Mouse (Mus musculus): ENCODE results near the gene Trib3.
A peak's percentile ranks its signal among the peaks of the same experiment; 100 is the strongest.
"Not testable (repeated sequence)": the region's sequence is repeated elsewhere in the genome, so short reads cannot be mapped to it uniquely, and the experiment has no call there.

Gene Trib3

DNA sequence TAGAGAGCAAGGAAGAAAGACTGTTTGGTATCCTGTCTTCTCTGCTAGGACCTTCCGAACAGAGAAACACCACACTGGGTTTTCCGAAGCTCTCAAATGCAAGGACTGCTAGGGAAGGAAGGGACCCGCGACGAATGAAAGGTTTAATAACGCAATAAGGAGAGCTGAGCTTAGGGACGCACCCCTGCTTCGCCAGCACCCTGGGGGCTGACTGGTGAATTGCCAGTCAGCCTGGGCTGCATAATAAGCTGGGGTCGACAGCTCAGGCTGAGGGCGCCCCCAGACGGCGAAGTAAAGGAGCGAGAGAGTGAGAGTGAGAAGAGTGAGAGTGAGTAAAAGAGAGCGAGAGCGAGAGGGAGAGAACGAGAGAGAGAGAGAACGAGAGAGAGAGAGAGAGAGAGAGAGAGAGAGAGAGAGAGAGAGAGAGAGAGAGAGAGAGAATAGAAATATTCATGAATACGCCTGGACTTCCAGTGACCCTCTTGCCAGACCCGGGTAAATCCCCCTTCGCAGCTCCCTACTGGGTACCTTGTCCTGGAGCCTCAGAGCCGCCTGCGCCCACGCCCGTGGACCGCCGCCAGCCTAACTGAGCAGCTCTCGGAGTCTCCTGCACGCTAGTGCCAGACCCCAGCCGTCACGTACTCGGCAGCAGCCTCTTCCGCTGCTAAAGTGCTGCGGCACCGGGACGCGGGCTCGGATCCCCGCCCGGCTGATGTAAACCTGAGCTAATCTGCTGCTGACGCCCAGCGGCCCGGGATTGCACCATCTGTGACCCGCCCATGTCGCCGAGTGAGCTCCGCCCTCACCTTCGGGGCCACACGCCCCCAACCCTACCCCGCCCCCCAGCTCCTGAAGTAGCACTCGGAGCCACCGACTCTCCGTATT is at the start of gene Trib3:
TSS of gene Trib3 (minus strand) at position 704 of the 885 bp plus-strand sequence.
- peak; percentile 52 to 62 for DNase-seq (ENCODE audit: low spot score in 2 of 2)

DNA sequence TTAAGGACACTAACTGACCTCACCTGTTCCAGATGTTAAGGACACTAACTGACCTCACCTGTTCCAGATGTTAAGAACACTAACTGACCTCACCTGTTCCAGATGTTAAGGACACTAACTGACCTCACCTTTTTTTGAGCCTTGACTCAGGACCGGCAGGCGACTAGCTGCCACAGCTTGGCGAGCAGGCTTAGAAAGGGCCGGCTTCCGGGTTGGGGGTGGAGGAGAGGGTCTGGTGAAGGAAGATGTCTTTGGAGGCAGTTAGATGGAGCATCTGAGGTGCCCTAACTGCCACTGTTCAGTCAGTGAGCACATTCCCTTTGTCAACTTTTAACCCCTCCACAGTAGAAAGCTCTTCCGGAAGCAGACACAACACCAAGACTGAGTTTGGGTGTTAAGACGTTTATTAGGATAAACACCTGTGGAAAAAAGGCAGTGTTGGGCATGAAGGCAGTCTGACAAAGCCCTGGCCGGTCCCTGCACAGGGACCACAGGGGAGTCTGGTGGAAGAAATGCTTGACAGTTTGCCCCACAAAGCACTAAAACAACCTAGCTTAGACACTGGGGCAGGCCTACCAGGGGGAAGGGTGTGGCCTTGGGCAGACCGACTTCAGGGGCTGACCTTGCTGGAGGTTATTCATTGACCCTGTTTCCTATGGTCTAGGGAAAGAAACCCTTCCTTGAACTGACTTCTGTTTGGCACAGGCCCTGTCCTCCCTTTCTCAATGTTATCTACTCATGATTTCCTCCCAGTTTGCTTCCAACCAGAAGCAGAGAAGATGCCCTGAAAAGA is 49.6 kb upstream of the Trib3 start:
- no peak for DNase-seq (ENCODE audit: low spot score in 2 of 2)

DNA sequence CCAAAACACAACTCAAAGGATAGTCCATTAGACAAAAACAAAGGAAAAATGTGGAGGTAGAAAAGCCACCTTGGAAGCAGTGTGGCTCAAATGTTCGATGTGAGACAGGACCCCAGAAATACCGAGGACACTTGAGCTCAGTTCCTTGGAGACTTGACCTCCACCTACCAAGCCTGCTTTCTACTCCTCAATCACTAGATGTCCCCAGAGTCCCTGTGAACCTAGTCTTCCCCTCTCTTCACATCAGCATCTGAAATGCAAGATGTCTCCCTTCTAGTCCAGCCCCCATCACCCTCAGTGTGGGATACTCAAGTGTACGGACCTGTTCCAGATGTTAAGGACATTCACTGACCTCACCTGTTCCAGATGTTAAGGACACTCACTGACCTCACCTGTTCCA is 49.0 kb upstream of the Trib3 start:
- no peak for DNase-seq (ENCODE audit: low spot score in 2 of 2)

DNA sequence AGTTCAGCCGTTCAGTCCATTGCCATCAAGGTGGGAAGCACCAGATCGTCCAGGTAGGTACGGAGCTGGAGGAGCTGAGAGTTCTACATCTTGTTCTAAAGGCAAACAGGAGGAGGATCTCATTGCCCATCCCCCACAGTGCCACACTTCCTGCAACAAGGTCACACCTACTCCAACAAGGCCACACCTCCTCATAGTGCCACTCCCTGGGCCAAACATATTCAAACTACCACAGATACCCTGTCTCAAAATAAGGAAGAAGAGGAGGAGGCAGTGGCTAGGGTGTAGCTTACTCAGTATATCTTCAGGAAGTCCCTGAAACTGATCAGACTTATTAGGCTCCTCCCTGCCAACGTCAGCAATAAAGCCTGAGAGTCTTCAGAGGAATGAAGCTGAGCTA is 40.4 kb upstream of the Trib3 start:
- no peak for DNase-seq (ENCODE audit: low spot score in 2 of 2)

DNA sequence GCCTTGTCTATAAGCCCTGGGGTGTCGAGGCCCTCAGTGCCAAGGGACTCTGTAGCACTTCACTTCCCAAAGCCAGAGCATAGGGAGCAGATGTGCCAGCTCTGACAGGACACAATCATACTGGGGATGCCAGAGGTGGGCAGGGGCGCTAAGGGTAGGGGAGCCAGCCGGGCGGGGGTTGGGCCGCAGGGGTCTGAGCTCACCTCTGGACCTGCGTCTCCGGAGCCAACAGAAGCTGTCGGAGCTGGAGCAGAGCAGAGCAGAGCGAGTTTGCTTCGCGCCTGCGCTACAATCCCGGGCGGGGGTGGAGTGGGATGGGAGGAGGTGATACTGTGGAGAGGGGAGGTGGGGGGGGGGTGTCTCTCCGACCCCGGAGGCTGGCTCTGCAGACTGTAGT is 32.5 kb upstream of the Trib3 start, which contains the start of gene Nrsn2:
TSS of gene Nrsn2 (minus strand) at position 294 of the 397 bp plus-strand sequence.
- no peak for DNase-seq (ENCODE audit: low spot score in 2 of 2)

DNA sequence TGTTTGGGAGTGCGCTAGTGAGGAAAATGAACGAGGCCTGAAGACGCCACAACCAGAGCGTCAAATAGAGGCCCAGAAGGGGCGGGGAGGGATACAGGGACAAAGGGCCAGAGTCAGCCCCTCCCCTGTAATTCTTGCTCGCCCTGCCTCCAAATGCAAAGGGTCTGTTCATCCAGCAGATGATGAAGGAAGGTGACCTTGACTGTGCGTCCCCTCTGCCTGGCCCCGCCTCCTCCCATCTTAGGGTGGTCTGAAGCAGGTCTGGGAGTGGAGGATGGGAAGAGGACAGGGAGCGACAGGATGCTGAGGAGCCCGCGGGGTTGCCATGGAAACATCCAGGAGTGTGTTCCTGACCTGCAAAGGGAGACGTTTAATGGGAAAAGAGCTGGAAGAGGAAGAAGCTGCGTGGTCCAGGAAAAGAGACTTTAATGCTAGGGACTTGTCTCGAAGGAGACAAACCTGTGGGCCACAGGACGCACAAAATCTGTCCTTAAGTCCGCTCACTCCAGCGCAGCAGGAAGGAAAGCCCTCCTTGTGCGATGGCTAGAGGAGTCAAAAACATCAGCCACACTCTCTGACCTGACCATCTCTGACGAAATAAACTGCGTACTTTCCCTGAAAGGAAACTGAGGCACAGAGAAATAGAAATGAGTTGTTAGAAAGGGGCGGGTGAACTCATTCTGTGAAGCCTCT is 32.0 kb upstream of the Trib3 start:
- no peak for DNase-seq (ENCODE audit: low spot score in 2 of 2)

DNA sequence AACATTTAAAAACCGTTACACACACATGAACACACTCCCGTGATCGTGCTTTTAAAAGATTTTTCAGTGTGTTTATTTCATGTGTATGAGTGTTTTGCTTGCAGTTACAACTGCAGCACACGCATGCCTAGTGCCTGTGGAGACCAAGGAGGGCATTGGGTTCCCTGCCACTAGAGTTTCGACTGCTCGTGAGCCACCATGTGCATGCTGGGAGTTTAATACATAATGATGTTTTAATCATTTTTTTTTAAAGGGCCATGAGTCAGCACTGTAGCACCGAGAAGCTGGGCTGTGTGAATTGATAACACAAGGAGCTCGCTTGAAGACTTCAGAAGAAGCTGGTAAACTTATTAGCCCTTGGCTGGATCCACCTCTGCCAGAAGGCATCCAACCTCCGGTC is 29.7 kb upstream of the Trib3 start:
- DNase-seq (ENCODE audit: low spot score in 2 of 2), result no peak

DNA sequence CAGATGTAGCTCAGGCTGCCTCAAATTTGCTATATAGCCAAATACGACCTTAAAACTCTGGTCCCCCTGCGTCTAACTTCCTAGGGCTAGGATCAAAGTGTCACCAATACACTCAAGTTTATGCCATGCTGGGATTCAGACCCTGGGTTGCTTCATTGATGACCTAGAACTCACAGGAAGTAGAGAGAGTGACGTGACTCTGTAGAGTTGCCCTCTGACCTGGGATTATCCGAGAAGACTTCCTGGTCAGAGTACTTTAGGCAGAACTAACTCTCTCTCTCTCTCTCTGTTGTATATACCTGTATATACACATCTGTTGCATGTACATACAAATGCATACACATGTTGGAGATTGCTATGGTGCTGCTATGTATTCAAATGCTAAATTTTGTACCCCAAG is 28.8 kb upstream of the Trib3 start:
- no peak for DNase-seq (ENCODE audit: low spot score in 2 of 2)

DNA sequence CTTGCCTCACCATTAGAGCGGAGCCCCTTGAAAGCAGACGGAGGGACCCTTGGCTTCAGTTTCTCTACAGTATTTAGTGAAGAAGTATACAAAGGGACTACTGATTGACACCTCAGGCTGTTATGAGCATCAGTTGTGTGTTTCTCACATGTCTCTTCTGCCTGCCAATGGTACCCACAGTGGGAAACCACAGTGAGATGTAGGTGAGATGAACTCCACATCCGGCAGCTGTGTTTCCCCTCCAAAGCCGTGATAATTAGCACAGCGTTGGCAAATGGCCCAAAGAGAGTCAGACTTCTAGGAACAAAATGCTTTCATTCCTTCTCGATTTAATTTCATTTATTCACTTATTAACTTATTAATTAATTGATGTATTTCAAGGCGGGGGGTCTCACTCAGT is 28.3 kb upstream of the Trib3 start:
- DNase-seq (ENCODE audit: low spot score in 2 of 2), result no peak

DNA sequence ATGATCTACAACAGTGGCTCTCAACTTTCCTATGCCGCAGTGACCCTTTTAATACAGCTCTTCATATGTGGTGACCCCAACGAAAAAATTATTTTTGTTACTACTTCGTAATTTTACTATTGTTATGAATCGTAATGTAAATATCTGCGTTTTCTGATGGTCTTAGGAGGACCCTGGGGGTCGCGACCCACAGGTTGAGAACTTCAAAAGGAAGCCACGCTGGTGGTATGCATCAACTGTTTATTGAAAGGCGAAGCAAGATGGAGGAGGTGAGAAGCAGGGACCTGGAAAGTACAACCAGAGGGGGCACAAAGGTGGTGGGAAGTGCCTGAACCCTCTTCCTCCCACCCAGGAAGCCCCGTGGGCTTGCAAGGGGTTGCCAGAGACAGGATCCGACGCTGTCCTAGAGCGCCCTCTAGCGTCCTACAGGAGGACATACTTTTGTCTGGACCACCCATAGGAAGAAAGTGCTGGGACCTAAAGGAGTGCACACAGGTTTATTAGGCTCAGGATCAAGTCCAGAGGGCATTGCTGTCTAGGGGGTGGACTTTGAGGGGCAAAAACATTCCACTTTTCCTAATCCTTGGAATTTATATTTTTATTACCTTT is 24.8 kb upstream of the Trib3 start:
- no peak for DNase-seq (ENCODE audit: low spot score in 2 of 2)

DNA sequence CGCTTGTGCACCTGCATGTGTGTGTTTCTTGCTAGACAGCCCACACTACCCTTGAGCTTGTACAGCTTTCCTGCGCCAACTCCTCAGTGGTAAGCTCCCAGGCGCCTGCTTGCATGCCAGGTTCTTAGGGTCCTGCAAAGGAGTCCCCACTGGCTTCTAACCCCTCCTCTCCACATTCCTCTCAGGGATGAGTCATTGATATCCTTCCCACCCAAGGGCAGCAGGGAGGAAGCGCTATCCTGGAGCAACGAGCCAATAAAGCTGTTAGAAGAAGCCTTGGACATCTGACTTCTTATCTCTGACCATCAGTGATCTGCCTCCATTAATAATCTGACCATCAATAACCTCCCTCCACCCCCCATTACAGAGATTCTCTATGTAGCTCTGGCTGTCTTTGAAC is 24.1 kb upstream of the Trib3 start:
- DNase-seq (ENCODE audit: low spot score in 2 of 2), result no peak

DNA sequence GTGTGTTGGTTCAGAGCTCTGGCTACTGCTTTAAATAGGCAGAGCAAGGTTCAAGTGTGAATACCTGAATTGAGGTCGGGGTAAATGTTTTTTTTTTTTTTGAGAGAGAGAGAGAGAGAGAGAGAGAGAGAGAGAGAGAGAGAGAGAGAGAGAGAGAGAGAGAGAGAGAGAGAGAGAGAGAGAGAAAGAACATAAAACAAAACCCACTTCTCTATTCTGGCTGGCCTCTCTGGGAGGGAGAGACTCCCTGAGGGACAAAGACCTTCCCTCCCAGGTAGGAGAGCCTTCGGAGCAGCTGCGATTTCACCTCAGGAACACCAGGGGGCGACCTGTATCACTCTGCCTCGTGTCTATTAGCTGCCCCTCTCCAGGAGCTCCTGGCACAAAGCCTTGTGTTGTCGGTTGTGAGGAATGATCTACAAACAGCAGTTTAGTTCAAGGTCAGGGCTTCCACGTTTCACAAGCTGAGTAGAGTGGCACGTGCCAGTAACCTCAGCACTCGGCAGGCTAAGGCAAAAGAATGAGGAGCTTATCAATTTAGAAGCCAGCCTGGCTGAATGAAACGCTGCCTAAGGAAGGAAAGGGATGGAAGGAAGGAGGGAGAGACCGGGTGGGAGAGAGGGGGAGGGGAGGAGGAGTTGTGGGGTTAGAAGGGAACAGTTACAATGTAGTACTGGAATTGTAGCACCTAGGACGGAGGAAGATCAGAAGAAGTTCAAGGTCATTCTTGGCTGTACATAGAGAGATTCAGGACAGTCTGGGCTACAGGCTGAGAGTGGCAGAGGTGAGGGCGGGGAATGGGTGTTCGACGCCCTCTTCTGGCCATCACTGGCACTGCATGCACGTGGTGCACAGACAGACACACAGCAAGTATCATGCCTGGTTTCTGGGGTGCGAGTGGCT is 19.7 kb upstream of the Trib3 start:
- DNase-seq (ENCODE audit: low spot score in 2 of 2), result peak; percentile 39 to 63

DNA sequence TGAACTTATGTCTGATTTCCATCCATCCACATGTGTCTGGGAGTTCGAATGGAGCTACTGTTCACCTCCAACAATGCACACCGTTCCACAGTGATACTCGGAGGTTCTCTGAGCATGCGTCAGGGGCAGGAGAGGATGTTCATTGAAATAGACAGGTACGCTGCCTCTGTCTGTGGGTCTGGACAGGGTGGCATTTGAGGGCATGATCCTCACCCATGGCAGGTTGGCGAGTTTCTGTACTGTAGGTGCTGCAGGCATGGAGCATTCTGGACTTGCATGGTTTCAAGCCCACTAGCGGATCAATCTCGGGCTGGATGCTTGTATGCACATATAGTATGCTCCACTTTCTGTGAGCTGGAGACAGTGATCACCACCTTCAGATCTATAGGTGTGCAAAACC is 17.4 kb upstream of the Trib3 start:
- no peak for DNase-seq (ENCODE audit: low spot score in 2 of 2)

DNA sequence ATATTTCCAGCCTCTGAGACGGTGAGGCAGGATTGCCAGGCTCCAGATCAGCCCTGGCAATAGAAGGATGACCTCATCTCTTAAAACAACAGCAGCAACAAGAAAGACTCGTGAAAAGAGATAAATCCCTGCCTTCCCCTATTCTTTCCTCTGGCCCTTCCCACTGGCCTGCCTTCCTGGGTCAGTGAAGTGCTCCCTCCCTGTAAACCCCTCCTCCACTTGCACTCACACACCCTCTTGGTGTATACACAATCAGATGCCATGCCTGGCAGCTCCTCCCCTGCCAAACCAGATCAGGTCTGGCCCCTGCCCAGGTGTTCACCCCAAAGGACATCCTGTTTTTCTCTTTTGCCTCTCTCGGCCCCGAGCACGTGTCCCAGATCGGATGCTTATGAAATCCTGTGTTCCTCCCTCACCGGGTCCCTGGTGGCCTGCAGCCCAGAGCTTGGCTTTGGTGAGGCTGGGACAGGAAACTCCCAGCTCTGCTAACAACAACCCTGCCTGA is 16.5 kb upstream of the Trib3 start:
- no peak for DNase-seq (ENCODE audit: low spot score in 2 of 2)

DNA sequence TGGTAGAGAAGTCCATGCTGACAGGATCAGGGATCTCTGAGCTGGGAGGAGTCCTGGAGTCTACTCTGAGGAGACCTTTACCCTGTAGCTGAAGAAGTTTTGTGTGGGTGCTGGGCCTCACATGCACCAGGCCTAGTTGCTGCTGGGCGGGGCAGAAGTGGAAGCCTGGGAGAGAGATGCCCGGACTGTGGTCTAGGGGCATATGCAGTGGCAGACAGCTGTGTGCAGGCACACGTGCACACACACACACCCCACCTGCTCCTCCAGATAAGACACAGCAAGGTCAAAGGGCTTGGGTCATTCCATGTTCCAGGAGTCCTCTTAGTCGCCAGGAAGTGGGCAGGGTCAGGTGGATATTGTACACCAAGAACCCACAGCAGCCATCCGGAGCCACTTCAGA is 15.8 kb upstream of the Trib3 start:
- DNase-seq (ENCODE audit: low spot score in 2 of 2), result no peak

DNA sequence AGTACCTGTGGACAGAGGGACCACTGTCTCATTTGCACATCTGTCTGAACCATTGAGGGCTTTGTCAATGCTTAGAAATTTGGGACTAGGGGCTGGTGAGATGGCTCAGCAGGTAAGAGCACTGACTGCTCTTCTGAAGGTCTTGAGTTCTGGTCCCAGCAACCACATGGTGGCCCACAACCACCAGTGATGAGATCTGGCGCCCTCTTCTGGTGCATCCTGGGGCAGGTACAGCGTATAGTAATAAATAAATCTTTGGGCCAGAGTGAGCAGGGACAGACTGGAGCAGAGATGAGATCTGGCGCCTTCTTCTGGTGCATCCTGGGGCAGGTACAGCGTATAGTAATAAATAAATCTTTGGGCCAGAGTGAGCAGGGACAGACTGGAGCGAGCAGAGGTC is 15.1 kb upstream of the Trib3 start:
- DNase-seq (ENCODE audit: low spot score in 2 of 2), result not testable (repeated sequence)

DNA sequence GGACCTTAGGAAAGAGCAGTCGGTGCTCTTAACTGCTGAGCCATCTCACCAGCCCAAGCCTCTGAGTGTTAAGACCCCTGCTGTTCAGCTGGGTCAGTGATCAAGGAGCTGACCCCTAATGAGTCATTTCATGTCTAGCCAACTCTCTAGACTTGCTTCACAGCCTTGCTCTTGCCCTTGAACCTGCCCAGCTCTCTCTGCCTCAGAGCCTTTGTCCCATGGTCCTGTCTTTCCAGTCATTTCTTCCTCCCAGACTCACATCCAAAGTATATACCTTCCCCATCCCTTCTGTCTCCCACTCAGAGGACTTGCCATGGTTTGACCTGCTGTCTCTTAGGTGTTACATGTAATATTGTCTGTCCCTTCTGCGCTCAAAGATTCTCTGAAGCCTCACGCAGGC is 13.4 kb upstream of the Trib3 start:
- DNase-seq (ENCODE audit: low spot score in 2 of 2), result no peak

DNA sequence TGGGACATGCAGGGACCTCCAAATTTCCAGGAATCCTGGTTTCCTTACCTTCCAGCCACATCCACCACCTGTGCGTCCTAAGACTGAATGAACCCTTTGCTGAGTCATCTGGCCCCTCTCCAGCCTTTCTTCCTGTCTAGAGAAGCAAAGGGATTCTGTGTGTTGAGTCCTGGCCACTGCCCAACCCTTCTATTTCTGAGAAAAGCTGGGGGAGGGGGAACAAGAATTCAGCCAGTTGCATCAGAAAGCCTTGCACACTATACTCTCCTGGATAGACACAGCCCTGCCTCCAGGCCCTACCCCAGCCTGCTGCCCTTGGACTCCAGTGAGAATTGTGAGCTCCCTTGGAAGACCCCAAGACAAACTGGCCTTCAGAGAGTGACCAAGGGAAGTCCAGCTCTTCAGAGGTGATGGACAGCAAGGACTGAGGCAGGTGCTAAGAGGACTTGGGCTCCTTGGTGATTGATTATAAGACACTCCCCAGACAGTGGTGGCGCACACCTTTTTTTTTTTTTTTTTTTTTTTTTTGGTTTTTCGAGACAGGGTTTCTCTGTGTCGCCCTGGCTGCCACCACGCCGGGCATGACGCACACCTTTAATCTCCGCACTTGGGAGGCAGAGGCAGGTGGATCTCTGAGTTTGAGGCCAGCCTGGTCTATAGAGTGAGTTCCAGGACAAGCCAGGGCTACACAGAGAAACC is 6.2 kb upstream of the Trib3 start:
- DNase-seq (ENCODE audit: low spot score in 2 of 2), result no peak

DNA sequence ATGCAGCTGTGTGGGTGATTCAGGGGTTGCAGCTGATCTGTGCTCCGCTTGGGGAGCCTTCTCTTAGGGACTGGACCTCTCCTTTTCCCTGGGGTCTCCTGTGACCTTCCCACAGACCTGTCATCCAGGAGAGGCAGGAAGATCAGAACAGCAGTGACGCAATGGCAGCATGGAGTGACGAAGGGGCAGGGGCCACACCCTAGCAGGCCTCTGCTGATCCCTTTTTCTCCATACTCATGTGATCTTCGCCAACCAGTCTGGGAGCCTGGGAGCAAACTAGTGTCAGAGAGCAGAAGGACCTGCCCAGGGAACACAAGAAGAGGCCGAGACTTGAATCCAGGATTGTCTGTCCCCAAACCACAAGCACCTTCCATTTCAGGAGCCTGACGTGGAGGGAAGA is 5.4 kb upstream of the Trib3 start:
- DNase-seq (ENCODE audit: low spot score in 2 of 2), result no peak

DNA sequence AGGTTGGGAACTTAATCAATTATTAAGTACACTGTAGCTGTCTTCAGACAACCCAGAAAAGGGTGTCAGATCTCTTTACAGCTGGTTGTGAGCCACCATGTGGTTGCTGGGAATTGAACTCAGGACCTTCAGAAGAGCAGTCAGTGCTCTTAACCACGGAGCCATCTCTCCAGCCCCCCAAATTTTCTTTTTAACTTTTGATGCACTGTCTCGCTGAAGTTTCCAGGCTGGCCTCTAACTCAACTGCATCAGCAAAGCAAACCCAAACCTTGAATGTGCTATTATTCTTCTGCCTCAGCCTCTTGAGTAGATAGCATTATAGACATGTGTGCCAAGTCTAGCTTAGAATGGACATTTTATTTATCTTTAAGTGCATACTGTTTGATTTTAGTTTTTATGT is 3.9 kb upstream of the Trib3 start:
- DNase-seq (ENCODE audit: low spot score in 2 of 2), result no peak

Data from frontal cortex, postnatal 14 days (tissue).